Mouse (Mus musculus) spleen, adult 2 months (tissue): ENCODE data around the gene Cep70.

ENCODE experiments used
- CTCF ChIP-seq: fragments of 200-500 bp; IDR thresholded peaks from 2 replicates; pipeline ENCODE4 v1.5.1; 2011; ENCODE audit warnings: mild to moderate bottlenecking, inconsistent platforms; ENCODE audit not compliant: insufficient read depth, insufficient read length, insufficient replicate concordance; ENCODE audit errors: extremely low read depth
- POLR2A ChIP-seq: fragments of 200-500 bp; IDR thresholded peaks from 2 replicates; pipeline ENCODE4 v1.6.1; 2011; ENCODE audit warnings: low read depth, low read length, inconsistent platforms

- TF ChIP-seq POLR2A (no peak), CTCF (no peak)
These were observed 82.8 kb downstream of the Cep70 start for GRCm38 (mm10) chr9:99325961-99326360.
